Mouse (Mus musculus) forebrain, embryonic 10.5 days (tissue): ENCODE measurements around the gene Thtpa. TPM values are rescaled to one million over a fixed set of nuclear protein-coding genes. Genes with fewer than 3 reads are reported as not detected.
A peak's percentile ranks its signal among the peaks of the same experiment; 100 is the strongest.

Source experiments
- DNase-seq: peaks from one replicate; pipeline ENCODE4 v3.0.0-alpha.2; 2017; ENCODE audit warnings: low spot score; ENCODE audit errors: extremely low spot score
- H3K27ac ChIP-seq: fragments of 300-500 bp; sonication (generic); 2 replicates; pipeline ENCODE4 v1.5.1; 2016; ENCODE audit warnings: mild to moderate bottlenecking
- H3K27me3 ChIP-seq: fragments of 300-500 bp; sonication (generic); 2 replicates; pipeline ENCODE4 v1.6.1; 2016; ENCODE audit warnings: mild to moderate bottlenecking; ENCODE audit not compliant: poor library complexity, severe bottlenecking
- H3K36me3 ChIP-seq: fragments of 300-500 bp; sonication (generic); replicated peaks from 2 replicates; pipeline ENCODE4 v1.6.1; 2016; ENCODE audit warnings: mild to moderate bottlenecking, moderate library complexity
- H3K4me1 ChIP-seq: fragments of 300-500 bp; sonication (generic); 2 replicates; pipeline ENCODE4 v1.6.1; 2016
- H3K4me3 ChIP-seq: fragments of 300-500 bp; sonication (generic); 2 replicates; pipeline ENCODE4 v1.5.1; 2016; ENCODE audit warnings: mild to moderate bottlenecking, moderate library complexity
- H3K9me3 ChIP-seq: fragments of 300-500 bp; sonication (generic); 2 replicates; pipeline ENCODE4 v1.6.1; 2016; ENCODE audit warnings: mild to moderate bottlenecking, moderate library complexity
- WGBS: fragments of 180-500 bp; shearing (Covaris S2); methylation state at CpG from one replicate; pipeline ENCODE4 v1.1.7; 2016; 5-methylcytosine and 5-hydroxymethylcytosine counted together
- polyA plus RNA-seq: library from polyadenylated mRNA; unstranded; fragments of >200 nt; fragmentation: Nextera tagmentation; extraction: Ambion mirVana; gene quantifications from 2 replicates; pipeline ENCODE4 v1.2.1, GENCODE M21; 2016

Gene Thtpa
- polyA plus RNA-seq, 1 experiment from 2014 or later = 31.4 TPM

DNA sequence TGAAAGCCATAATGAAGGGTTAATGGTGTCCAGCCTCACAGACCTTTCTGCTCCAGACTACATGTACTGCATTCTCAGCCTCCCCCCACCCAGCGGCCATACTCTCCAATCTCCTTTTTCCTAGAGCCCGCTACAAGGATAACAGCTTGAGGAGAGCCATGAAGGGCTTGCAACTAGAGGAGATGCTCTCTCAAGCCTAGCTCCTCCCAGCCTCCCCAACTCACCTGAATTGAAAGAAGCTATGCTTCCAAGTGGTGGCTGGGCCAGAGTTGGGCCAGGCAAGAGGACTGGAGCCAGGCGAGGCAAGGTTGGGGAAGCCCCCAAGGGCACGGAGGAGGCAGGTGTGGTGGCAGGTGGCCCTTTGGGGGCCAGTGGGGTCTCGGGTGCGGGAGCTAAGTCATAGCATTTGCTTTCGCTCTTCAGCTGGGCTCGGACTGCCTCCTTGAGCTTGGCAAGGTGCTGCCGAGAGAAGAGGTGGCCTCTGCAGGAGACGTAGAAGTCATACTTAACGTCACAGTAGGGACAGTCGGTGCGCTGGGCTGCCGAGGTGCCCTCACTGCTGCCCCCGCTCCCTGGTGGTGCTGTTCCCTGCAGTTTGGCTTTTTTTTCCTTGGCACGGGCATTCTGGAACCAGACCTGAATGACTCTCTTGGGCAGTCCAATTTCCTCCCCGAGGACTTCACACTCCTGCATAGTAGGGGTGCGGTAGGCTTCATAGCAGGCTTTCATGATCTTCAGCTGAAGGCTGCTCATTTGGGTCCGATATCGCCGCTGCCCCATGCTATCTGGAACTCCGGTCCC is 30.8 kb upstream of the Thtpa start:
- Histone ChIP-seq H3K36me3 (peaks cover 61% of the 10 kb centered on the region), H3K27ac (no peak overlapping the region), H3K27me3 (peaks cover 35% of the 10 kb centered on the region), H3K4me3 (no peak overlapping the region), H3K4me1 (peaks cover 36% of the 10 kb centered on the region), H3K9me3 (no peaks in the 10 kb centered on the region)
- 88% methylated on average over 22 of the region's 22 CpGs for WGBS
- DNase-seq = no peak

DNA sequence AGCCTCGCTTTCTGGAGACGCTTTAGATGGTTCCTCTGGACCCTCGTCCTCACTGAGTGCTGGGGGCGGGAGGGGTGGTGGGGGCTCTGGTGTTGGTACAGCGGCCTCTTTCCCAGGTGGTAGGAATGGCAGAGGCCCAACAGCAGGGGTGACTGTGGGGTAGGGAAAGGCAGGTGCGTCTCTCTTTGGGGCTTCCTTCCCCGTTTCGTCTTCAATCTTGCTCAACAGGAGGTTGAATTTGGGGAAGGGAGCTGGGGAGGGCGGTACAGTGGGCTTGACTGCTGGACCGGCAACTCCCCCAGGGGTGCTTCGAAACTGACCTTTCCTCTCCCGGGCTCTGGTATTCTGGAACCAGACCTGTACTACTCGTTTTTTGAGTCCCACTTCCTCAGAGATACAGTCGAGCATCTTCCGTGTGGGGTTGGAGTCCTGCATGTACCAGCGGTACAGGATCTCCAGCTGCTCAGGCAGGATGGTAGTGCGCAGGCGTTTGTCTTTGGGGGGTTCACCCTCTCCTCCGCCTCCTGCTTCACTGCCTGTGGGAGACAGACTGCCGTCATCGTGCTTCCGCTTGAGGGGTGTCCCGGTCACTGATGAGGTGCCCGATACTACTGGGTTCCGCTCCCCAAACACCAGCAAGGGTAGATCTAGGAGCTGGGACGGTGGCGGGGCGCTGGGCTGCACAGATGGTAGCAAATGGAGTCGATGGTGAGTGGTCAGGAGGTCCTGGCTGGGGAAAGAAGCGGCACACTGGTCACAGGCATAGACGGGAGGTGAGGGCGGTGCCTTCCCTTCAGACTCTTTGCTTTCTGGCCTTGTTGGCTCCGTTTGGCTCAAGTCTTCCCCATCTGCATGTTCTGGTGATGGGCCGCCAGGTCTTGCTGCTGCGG is 29.9 kb upstream of the Thtpa start:
- H3K27ac ChIP-seq = no peak overlapping the region
- H3K4me3 ChIP-seq = no peak overlapping the region
- H3K9me3 ChIP-seq = no peaks in the 10 kb centered on the region
- peaks cover 35% of the 10 kb centered on the region for H3K27me3 ChIP-seq
- H3K4me1 ChIP-seq = peaks cover 33% of the 10 kb centered on the region
- no peak for DNase-seq
- WGBS = 83% methylated on average over 35 of the region's 35 CpGs
- H3K36me3 ChIP-seq = peaks cover 70% of the 10 kb centered on the region

- H3K4me1 ChIP-seq = peaks cover 26% of the 10 kb centered on the region
- H3K9me3 ChIP-seq = no peaks in the 10 kb centered on the region
- H3K27me3 ChIP-seq = peaks cover 39% of the 10 kb centered on the region
- 92% methylated on average over 13 of the region's 13 CpGs for WGBS
- H3K36me3 ChIP-seq = peaks cover 77% of the 10 kb centered on the region
- DNase-seq = no peak
- no peak overlapping the region for H3K4me3 ChIP-seq
- H3K27ac ChIP-seq = no peak overlapping the region
These were observed 29.2 kb upstream of the Thtpa start for GRCm38 (mm10) chr14:55065391-55065790.

DNA sequence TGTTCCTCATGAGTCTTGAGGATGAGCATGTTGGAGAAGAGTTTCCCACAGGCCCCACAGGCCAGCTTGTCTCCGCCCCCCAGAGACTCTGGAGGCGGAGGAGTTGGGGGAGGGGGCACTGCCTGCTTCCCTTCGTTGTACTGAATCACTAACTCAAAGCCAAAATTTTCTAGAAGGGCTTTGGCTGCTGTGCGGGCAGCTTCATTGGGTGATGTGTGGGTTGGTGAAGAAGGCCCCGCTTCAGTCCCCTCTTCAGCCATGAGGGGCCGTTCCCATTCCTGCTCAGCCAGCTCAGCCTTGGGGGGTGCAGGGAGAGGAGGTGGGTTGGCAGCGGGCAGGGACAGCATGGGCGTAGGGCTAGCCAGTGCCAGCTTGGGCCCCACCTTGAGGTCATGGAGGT is 28.5 kb upstream of the Thtpa start:
- peaks cover 83% of the 10 kb centered on the region for H3K36me3 ChIP-seq
- 92% methylated on average over 8 of the region's 8 CpGs for WGBS
- DNase-seq = no peak

GRCm38 (mm10) chr14:55071756-55072155 is 22.8 kb upstream of the Thtpa start:
- DNase-seq = no peak
- Histone ChIP-seq H3K27me3 (peaks cover 48% of the 10 kb centered on the region), H3K27ac (peak overlapping the region; percentile 22; the same call in 1 of the 2 replicates), H3K4me3 (no peak overlapping the region; the same call in 1 of the 2 replicates), H3K36me3 (peaks cover 79% of the 10 kb centered on the region), H3K4me1 (peaks cover 25% of the 10 kb centered on the region), H3K9me3 (no peaks in the 10 kb centered on the region)
- WGBS = 25% methylated on average over 19 of the region's 19 CpGs

More for the DNA sequence above, 28.5 kb upstream of the Thtpa start:
- Histone ChIP-seq H3K4me3 (no peak overlapping the region), H3K4me1 (peaks cover 26% of the 10 kb centered on the region), H3K9me3 (no peaks in the 10 kb centered on the region), H3K27me3 (peaks cover 46% of the 10 kb centered on the region), H3K27ac (no peak overlapping the region)

GRCm38 (mm10) chr14:55074416-55074815 is 20.2 kb upstream of the Thtpa start:
- Histone ChIP-seq H3K4me3 (no peak overlapping the region), H3K36me3 (peaks cover 53% of the 10 kb centered on the region), H3K9me3 (no peaks in the 10 kb centered on the region), H3K27me3 (peaks cover 75% of the 10 kb centered on the region), H3K27ac (no peak overlapping the region), H3K4me1 (peaks cover 47% of the 10 kb centered on the region)
- DNase-seq = no peak
- WGBS = 96% methylated on average over 12 of the region's 12 CpGs

- no peak for DNase-seq
- Histone ChIP-seq H3K4me3 (no peak overlapping the region), H3K36me3 (peaks cover 35% of the 10 kb centered on the region), H3K4me1 (peaks cover 45% of the 10 kb centered on the region), H3K27me3 (peaks cover 65% of the 10 kb centered on the region), H3K27ac (no peak overlapping the region), H3K9me3 (no peaks in the 10 kb centered on the region)
- 71% methylated on average over 6 of the region's 6 CpGs for WGBS
These were observed 18.4 kb upstream of the Thtpa start for GRCm38 (mm10) chr14:55076224-55076623.

DNA sequence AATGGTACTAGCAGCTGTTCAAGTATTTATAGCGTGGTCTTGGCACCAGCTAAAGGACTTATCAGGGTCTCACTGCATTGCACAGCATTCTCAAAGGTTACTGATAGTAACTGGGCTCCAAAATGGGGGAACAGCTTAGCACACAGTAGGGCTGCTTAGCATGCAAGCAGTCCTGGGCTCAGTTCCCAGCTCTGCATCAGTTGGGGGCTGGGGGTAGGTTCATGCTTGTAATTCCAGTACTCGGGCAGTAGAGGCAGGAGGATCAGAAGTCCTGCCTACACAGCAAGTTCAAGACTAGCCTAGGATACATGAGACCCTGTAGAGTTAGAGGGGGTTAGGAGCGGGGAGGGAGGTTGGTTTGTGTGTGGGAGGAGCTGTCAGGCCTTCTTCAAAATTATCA is 17.6 kb upstream of the Thtpa start:
- 63% methylated on average over 3 of the region's 3 CpGs for whole genome bisulfite sequencing
- Histone ChIP-seq H3K27ac (no peak overlapping the region), H3K4me1 (peaks cover 38% of the 10 kb centered on the region), H3K9me3 (no peaks in the 10 kb centered on the region), H3K27me3 (peaks cover 57% of the 10 kb centered on the region), H3K4me3 (no peak overlapping the region), H3K36me3 (peaks cover 32% of the 10 kb centered on the region)
- DNase-seq = no peak

GRCm38 (mm10) chr14:55077481-55078365 is 16.9 kb upstream of the Thtpa start:
- peak overlapping the region; percentile 62; the same call in 1 of the 2 replicates for H3K27ac ChIP-seq
- WGBS = 8% methylated on average over 15 of the region's 15 CpGs
- peaks cover 24% of the 10 kb centered on the region for H3K36me3 ChIP-seq
- H3K4me3 ChIP-seq = peak overlapping the region; percentile 32
- H3K4me1 ChIP-seq = peaks cover 30% of the 10 kb centered on the region
- no peak for DNase-seq
- H3K9me3 ChIP-seq = no peaks in the 10 kb centered on the region
- peaks cover 52% of the 10 kb centered on the region for H3K27me3 ChIP-seq

DNA sequence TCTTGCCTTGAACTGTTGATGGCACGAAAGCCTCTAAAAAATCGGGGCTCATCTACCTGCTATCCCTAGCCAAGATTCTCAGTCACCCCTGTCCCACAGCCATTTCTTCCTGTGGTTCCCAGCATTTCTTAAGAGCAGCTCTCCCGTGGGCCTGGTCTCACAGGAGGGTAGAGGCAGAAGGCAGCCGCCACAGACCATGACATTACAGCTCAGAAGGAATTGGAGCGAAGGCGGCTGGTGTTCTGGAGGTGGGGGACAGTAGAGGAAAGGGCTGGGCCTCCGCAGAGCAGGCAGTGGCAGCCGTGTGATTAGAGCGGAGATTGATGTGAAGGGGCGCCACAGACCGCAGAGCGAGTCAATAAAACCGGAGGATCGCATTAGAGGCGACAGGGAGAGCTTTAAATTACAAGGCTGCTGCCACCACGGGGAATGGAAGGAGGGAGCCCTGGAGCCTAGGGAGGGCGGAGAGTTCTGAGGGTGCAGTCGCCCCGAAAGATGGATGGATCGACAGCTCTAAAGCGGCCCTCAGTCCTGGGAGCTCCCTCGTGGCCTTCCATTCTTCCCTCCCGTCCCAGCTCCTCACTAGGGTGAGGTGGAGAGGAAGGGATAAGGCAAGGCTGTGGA is 16.1 kb upstream of the Thtpa start:
- Histone ChIP-seq H3K4me3 (peak overlapping the region; percentile 32), H3K27me3 (peaks cover 45% of the 10 kb centered on the region), H3K4me1 (peaks cover 29% of the 10 kb centered on the region), H3K36me3 (peaks cover 17% of the 10 kb centered on the region), H3K9me3 (no peaks in the 10 kb centered on the region), H3K27ac (peak overlapping the region; percentile 62; the same call in 1 of the 2 replicates)
- 2% methylated on average over 23 of the region's 23 CpGs for WGBS
- no peak for DNase-seq

- Histone ChIP-seq H3K4me1 (peaks cover 29% of the 10 kb centered on the region), H3K27ac (peak overlapping the region; percentile 62; the same call in 1 of the 2 replicates), H3K9me3 (no peaks in the 10 kb centered on the region), H3K36me3 (peaks cover 7% of the 10 kb centered on the region), H3K4me3 (peak overlapping the region; percentile 32; the same call in 1 of the 2 replicates), H3K27me3 (peaks cover 42% of the 10 kb centered on the region)
- WGBS = 22% methylated on average over 8 of the region's 8 CpGs
- DNase-seq = peak; percentile 85
These were observed 15.2 kb upstream of the Thtpa start for GRCm38 (mm10) chr14:55079214-55079970.
